Mouse (Mus musculus) forebrain, embryonic 13.5 days (tissue): ENCODE data around the gene Map2k1. TPM values are rescaled to one million over a fixed set of nuclear protein-coding genes. Genes with fewer than 3 reads are reported as not detected.
"Not testable (repeated sequence)": the region's sequence is repeated elsewhere in the genome, so short reads cannot be mapped to it uniquely, and the experiment has no call there.

Source experiments
- ATAC-seq: fragments of 200-750 bp; cut with Nextera tagmentation; 2 replicates; pipeline ENCODE4 v1.8.0; 2017
- H3K27ac ChIP-seq: fragments of 300-500 bp; sonication (generic); 2 replicates; pipeline ENCODE4 v1.5.1; 2015; ENCODE audit warnings: inconsistent platforms, mild to moderate bottlenecking, moderate library complexity
- H3K27me3 ChIP-seq: fragments of 300-500 bp; sonication (generic); 2 replicates; pipeline ENCODE4 v1.6.1; 2015; ENCODE audit warnings: mild to moderate bottlenecking, inconsistent platforms
- H3K36me3 ChIP-seq: fragments of 300-500 bp; sonication (generic); 2 replicates; pipeline ENCODE4 v1.6.1; 2015; ENCODE audit warnings: mild to moderate bottlenecking, inconsistent platforms; ENCODE audit not compliant: poor library complexity, severe bottlenecking
- H3K4me1 ChIP-seq: fragments of 300-500 bp; sonication (generic); 2 replicates; pipeline ENCODE4 v1.6.1; 2015; ENCODE audit warnings: inconsistent platforms
- H3K4me2 ChIP-seq: fragments of 300-500 bp; sonication (generic); 2 replicates; pipeline ENCODE4 v1.6.1; 2015; ENCODE audit warnings: inconsistent platforms, mild to moderate bottlenecking, moderate library complexity
- H3K4me3 ChIP-seq: fragments of 300-500 bp; sonication (generic); 2 replicates; pipeline ENCODE4 v1.5.1; 2015; ENCODE audit warnings: mild to moderate bottlenecking, inconsistent platforms
- H3K9ac ChIP-seq: fragments of 300-500 bp; sonication (generic); 2 replicates; pipeline ENCODE4 v1.6.1; 2015; ENCODE audit warnings: mild to moderate bottlenecking, inconsistent platforms
- H3K9me3 ChIP-seq: fragments of 300-500 bp; sonication (generic); replicated peaks from 2 replicates; pipeline ENCODE4 v1.6.1; 2016; ENCODE audit warnings: inconsistent platforms
- WGBS: fragments of 180-500 bp; shearing (Covaris S2); methylation state at CpG from one replicate; pipeline ENCODE4 v1.1.7; 2015; 5-methylcytosine and 5-hydroxymethylcytosine counted together
- polyA plus RNA-seq: library from polyadenylated mRNA; unstranded; fragments of >200 nt; fragmentation: Nextera tagmentation; extraction: Ambion mirVana; gene quantifications from 2 replicates; pipeline ENCODE4 v1.2.1, GENCODE M21; 2015

Gene Map2k1
- polyA plus RNA-seq = 40.3 and 42.6 TPM in 2 replicates

DNA sequence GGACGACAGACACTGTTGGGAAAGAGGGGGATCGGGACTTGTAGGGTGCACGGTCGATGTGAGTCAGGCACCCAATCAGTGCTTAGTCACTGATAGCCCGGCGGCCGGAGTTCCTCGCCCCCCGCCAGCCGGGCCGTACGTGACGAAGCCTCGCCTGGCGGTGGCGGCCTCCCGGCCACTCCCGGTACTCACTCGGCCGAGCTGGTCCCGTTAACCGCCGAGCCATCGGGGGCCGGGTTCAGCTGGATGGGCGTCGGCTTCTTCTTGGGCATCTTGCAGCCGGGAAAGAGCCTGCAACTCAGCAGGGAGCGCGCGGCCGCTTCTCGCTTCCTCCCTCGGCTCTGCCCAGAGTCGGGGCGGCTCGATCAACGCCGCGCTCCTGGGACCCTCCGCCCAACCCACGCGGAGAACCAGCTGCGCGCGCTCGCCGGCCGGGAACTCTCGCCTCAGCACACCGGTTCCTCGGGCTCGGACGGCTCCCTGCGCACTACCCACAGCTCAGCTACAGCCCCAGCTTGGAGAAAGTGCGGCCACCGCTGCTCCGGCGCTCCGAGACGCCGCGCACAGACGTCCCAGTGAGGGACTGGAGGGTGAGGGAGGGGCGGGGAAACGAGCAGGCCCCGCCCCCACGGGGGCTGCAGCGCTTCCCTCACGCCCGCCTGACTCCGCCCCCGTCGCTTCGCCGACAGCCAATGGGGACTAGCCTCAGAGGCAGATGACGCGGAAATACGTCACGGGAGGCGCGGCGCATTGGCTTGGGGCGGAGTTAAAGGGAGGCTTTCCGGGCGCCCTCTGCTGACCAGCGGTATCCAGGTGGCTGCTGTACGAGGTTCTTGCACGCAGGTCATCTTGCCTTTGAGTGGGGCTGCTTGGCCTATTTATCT lies at the start of gene Map2k1:
Gene Map2k1, minus strand, starts transcription at position 611 of the 884 bp plus-strand sequence.
- Histone ChIP-seq H3K4me2 (peak within 1 kb of the TSS; percentile 95), H3K27me3 (no peaks in the 10 kb centered on the region), H3K9me3 (no peaks in the 10 kb centered on the region), H3K36me3 (0 out of 2 replicates have a peak, but pooled peaks cover 3% of the 10 kb centered on the region), H3K9ac (peak within 1 kb of the TSS; percentile 89), H3K27ac (peak within 1 kb of the TSS; percentile 88), H3K4me1 (peaks cover 22% of the 10 kb centered on the region), H3K4me3 (peak within 1 kb of the TSS; percentile 92)
- ATAC-seq = peak; percentile 97
- under 1% methylated on average over 76 of the region's 89 CpGs for WGBS

GRCm38 (mm10) chr9:64303086-64303485 lies 49.7 kb upstream of the Map2k1 start:
- not testable (repeated sequence) for H3K27ac ChIP-seq, H3K4me2 ChIP-seq, ATAC-seq, H3K9me3 ChIP-seq, H3K27me3 ChIP-seq, H3K9ac ChIP-seq, H3K4me1 ChIP-seq, H3K4me3 ChIP-seq
- peaks cover 84% of the 10 kb centered on the region for H3K36me3 ChIP-seq
- WGBS = 96% methylated on average over 4 of the region's 4 CpGs

- H3K9me3 ChIP-seq = no peaks in the 10 kb centered on the region
- no peak for ATAC-seq
- H3K27ac ChIP-seq = no peak overlapping the region
- peaks cover 10% of the 10 kb centered on the region for H3K4me1 ChIP-seq
- peaks cover under 1% of the 10 kb centered on the region for H3K36me3 ChIP-seq
- 68% methylated on average over 5 of the region's 5 CpGs for WGBS
- no peaks in the 10 kb centered on the region for H3K27me3 ChIP-seq
- H3K4me2 ChIP-seq = peak overlapping the region; percentile 70
- peak overlapping the region; percentile 95 for H3K9ac ChIP-seq
- peak overlapping the region; percentile 84 for H3K4me3 ChIP-seq
Measured at GRCm38 (mm10) chr9:64282404-64282987, 29.1 kb upstream of the Map2k1 start.

DNA sequence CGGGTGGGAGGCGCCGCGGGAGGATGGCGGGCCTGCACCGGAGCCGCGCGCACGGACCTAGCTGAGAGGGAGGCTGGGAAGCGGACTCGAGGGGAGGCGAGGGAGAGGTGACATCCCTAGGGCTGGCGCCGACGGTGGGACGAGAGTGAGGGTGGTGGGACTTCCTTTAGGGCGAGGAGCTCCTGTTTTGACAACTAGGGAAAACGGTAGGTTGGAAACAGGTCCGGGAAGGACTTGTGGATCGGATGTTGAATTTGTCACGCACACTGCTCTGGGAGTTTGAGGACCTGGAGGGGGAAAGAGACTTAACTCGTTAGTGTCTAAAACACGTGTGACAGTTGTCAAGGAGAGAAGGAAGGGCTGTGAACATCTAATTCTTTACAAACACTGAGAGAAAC lies 28.3 kb upstream of the Map2k1 start:
- H3K27ac ChIP-seq = peak overlapping the region; percentile 90
- H3K9ac ChIP-seq = peak overlapping the region; percentile 95
- no peaks in the 10 kb centered on the region for H3K27me3 ChIP-seq
- H3K4me3 ChIP-seq = peak overlapping the region; percentile 84
- ATAC-seq = peak; percentile 92
- H3K4me2 ChIP-seq = peak overlapping the region; percentile 70
- H3K36me3 ChIP-seq = no peaks in the 10 kb centered on the region
- H3K9me3 ChIP-seq = no peaks in the 10 kb centered on the region
- WGBS = under 1% methylated on average over 24 of the region's 24 CpGs
- peaks cover 10% of the 10 kb centered on the region for H3K4me1 ChIP-seq

- no peaks in the 10 kb centered on the region for H3K36me3 ChIP-seq
- peak within 1 kb of the TSS; percentile 70 for H3K4me2 ChIP-seq
- no peaks in the 10 kb centered on the region for H3K27me3 ChIP-seq
- 2% methylated on average over 46 of the region's 46 CpGs for WGBS
- H3K4me1 ChIP-seq = peaks cover 10% of the 10 kb centered on the region
- H3K9me3 ChIP-seq = no peaks in the 10 kb centered on the region
- H3K4me3 ChIP-seq = peak within 1 kb of the TSS; percentile 84
- H3K9ac ChIP-seq = peak within 1 kb of the TSS; percentile 95
- H3K27ac ChIP-seq = peak within 1 kb of the TSS; percentile 90
- ATAC-seq = peak; percentile 96
Measured at GRCm38 (mm10) chr9:64281105-64281780, 27.8 kb upstream of the Map2k1 start, which contains the start of gene Tipin. TSS of gene Tipin (plus strand) at chr9:64281581.

GRCm38 (mm10) chr9:64278665-64279310 lies 25.4 kb upstream of the Map2k1 start:
- 96% methylated on average over 6 of the region's 6 CpGs for WGBS

GRCm38 (mm10) chr9:64277706-64278105 lies 24.3 kb upstream of the Map2k1 start:
- Histone ChIP-seq H3K36me3 (no peaks in the 10 kb centered on the region), H3K4me2 (no peak overlapping the region), H3K4me1 (peaks cover 9% of the 10 kb centered on the region), H3K9me3 (no peaks in the 10 kb centered on the region), H3K9ac (no peak overlapping the region), H3K27me3 (no peaks in the 10 kb centered on the region), H3K4me3 (no peak overlapping the region), H3K27ac (no peak overlapping the region)
- WGBS = 67% methylated on average over 8 of the region's 8 CpGs
- ATAC-seq = no peak

More at GRCm38 (mm10) chr9:64278665-64279310, 25.4 kb upstream of the Map2k1 start:
- Histone ChIP-seq H3K4me3 (no peak overlapping the region), H3K36me3 (no peaks in the 10 kb centered on the region), H3K27ac (no peak overlapping the region), H3K9me3 (no peaks in the 10 kb centered on the region), H3K9ac (no peak overlapping the region), H3K27me3 (no peaks in the 10 kb centered on the region), H3K4me2 (no peak overlapping the region), H3K4me1 (peaks cover 10% of the 10 kb centered on the region)
- ATAC-seq = no peak

- Histone ChIP-seq H3K4me2 (no peak overlapping the region), H3K4me3 (no peak overlapping the region), H3K9ac (no peak overlapping the region), H3K27me3 (no peaks in the 10 kb centered on the region), H3K9me3 (no peaks in the 10 kb centered on the region), H3K36me3 (no peaks in the 10 kb centered on the region), H3K27ac (no peak overlapping the region), H3K4me1 (no peaks in the 10 kb centered on the region)
- no peak for ATAC-seq
- WGBS = 68% methylated on average over 1 of the region's 1 CpGs
Measured at GRCm38 (mm10) chr9:64274919-64275318, 21.5 kb upstream of the Map2k1 start.

GRCm38 (mm10) chr9:64274291-64274690 lies 20.9 kb upstream of the Map2k1 start:
- H3K9ac ChIP-seq = no peak overlapping the region
- H3K9me3 ChIP-seq = no peaks in the 10 kb centered on the region
- H3K4me1 ChIP-seq = no peaks in the 10 kb centered on the region
- H3K4me2 ChIP-seq = no peak overlapping the region
- H3K27me3 ChIP-seq = no peaks in the 10 kb centered on the region
- WGBS = 75% methylated on average over 4 of the region's 4 CpGs
- no peak overlapping the region for H3K4me3 ChIP-seq
- H3K27ac ChIP-seq = no peak overlapping the region
- no peaks in the 10 kb centered on the region for H3K36me3 ChIP-seq
- ATAC-seq = no peak

GRCm38 (mm10) chr9:64273757-64274156 lies 20.3 kb upstream of the Map2k1 start:
- Histone ChIP-seq H3K27ac (no peak overlapping the region), H3K9ac (no peak overlapping the region), H3K36me3 (no peaks in the 10 kb centered on the region), H3K27me3 (no peaks in the 10 kb centered on the region), H3K4me1 (no peaks in the 10 kb centered on the region), H3K9me3 (no peaks in the 10 kb centered on the region), H3K4me3 (no peak overlapping the region), H3K4me2 (no peak overlapping the region)
- no peak for ATAC-seq
- WGBS = 73% methylated on average over 4 of the region's 4 CpGs

DNA sequence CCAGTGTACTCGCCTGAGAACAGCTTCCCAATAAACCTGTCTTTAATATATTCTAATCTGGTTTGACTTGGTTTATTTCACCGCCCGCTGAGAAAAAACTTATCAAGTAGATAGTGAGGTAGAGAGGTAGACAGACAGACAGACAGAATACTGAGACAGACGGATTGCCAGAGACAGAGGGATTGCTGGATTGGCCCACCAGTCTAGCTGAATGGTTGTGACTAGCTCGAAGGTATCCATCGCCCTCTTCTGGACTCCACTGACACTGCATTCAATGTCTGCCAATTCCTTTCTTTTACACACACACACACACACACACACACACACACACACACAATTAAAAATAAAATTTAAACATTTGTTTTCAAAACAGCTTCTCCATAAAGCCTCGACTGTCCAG lies 19.2 kb upstream of the Map2k1 start:
- 49% methylated on average over 7 of the region's 7 CpGs for WGBS
- Histone ChIP-seq H3K9ac (no peak overlapping the region), H3K36me3 (no peaks in the 10 kb centered on the region), H3K27ac (no peak overlapping the region), H3K4me1 (no peaks in the 10 kb centered on the region), H3K4me2 (no peak overlapping the region), H3K9me3 (no peaks in the 10 kb centered on the region), H3K27me3 (no peaks in the 10 kb centered on the region), H3K4me3 (no peak overlapping the region)
- no peak for ATAC-seq
